Mouse (Mus musculus) lung, adult 2 months (tissue): ENCODE data around the gene Gcn1l1. TPM values are rescaled to one million over a fixed set of nuclear protein-coding genes. Genes with fewer than 3 reads are reported as not detected.

ENCODE experiments used
- DNase-seq: peaks from one replicate; pipeline ENCODE4 v3.0.0; 2022
- H3K4me1 ChIP-seq: fragments of 200-500 bp; 2 replicates; pipeline ENCODE4 v1.6.1; 2011; ENCODE audit warnings: low read length; ENCODE audit not compliant: control insufficient read depth, insufficient read depth
- H3K4me3 ChIP-seq: fragments of 200-500 bp; replicated peaks from 2 replicates; pipeline ENCODE3; 2011; ENCODE audit warnings: low read depth, mild to moderate bottlenecking, control low read depth, low read length; ENCODE audit errors: extremely low read depth
- CTCF ChIP-seq: fragments of 200-500 bp; IDR thresholded peaks from 2 replicates; pipeline ENCODE4 v1.5.1; 2011; ENCODE audit warnings: mild to moderate bottlenecking, low read length, control low read depth; ENCODE audit not compliant: insufficient read depth
- POLR2A ChIP-seq: fragments of 200-500 bp; IDR thresholded peaks from 2 replicates; pipeline ENCODE4 v1.6.1; 2011; ENCODE audit warnings: low read depth, mild to moderate bottlenecking, control low read depth, low read length, borderline replicate concordance; ENCODE audit errors: extremely low read depth
- WGBS: fragments of 180-500 bp; shearing (Covaris S2); methylation state at CpG from one replicate; pipeline ENCODE4 v1.1.7; 2018; 5-methylcytosine and 5-hydroxymethylcytosine counted together
- polyA plus RNA-seq: library from polyadenylated mRNA; depleted of rRNA; stranded (reverse); fragments of >200 nt; gene quantifications from 2 replicates; pipeline ENCODE4 v1.2.3, GENCODE M21; 2012

The Gcn1l1 gene
- polyA plus RNA-seq, 1 experiment: 52.8 TPM

GRCm38 (mm10) chr5:115523971-115524370 is 41.1 kb upstream of the Gcn1l1 start:
- Histone ChIP-seq H3K4me3 (no peak overlapping the region), H3K4me1 (peaks cover 65% of the 10 kb centered on the region)
- WGBS: 20% methylated on average over 15 of the region's 15 CpGs
- DNase-seq: no peak
- 0 out of 2 replicates have a peak, but pooled peaks have one; percentile 24 for TF ChIP-seq CTCF
- TF ChIP-seq POLR2A: no peak

GRCm38 (mm10) chr5:115524471-115524870 is 40.6 kb upstream of the Gcn1l1 start:
- H3K4me1 ChIP-seq: peaks cover 68% of the 10 kb centered on the region
- TF ChIP-seq CTCF (no peak), POLR2A (no peak)
- no peak for DNase-seq
- WGBS: 39% methylated on average over 12 of the region's 12 CpGs
- no peak overlapping the region for H3K4me3 ChIP-seq

- no peak for DNase-seq
- TF ChIP-seq POLR2A: no peak
- no peak for TF ChIP-seq CTCF
- 62% methylated on average over 4 of the region's 4 CpGs for WGBS
- Histone ChIP-seq H3K4me3 (no peak overlapping the region), H3K4me1 (peaks cover 70% of the 10 kb centered on the region)
Measured at GRCm38 (mm10) chr5:115525416-115525815, 39.6 kb upstream of the Gcn1l1 start.

GRCm38 (mm10) chr5:115525943-115526342 is 39.1 kb upstream of the Gcn1l1 start:
- Histone ChIP-seq H3K4me1 (peaks cover 70% of the 10 kb centered on the region), H3K4me3 (no peak overlapping the region)
- TF ChIP-seq POLR2A (no peak), CTCF (no peak)
- no peak for DNase-seq
- 53% methylated on average over 9 of the region's 9 CpGs for WGBS

- 79% methylated on average over 17 of the region's 17 CpGs for WGBS
- TF ChIP-seq CTCF (no peak), POLR2A (no peak)
- H3K4me1 ChIP-seq: peaks cover 71% of the 10 kb centered on the region
- no peak overlapping the region for H3K4me3 ChIP-seq
- DNase-seq: no peak
Measured at GRCm38 (mm10) chr5:115526456-115527202, 38.4 kb upstream of the Gcn1l1 start.

- DNase-seq: no peak
- WGBS: 57% methylated on average over 5 of the region's 5 CpGs
- TF ChIP-seq POLR2A: no peak
- no peak for TF ChIP-seq CTCF
- H3K4me3 ChIP-seq: no peak overlapping the region
- peaks cover 72% of the 10 kb centered on the region for H3K4me1 ChIP-seq
Measured at GRCm38 (mm10) chr5:115528128-115528527, 36.9 kb upstream of the Gcn1l1 start.

GRCm38 (mm10) chr5:115529364-115529741 is 35.7 kb upstream of the Gcn1l1 start:
- TF ChIP-seq CTCF (no peak), POLR2A (no peak)
- WGBS: 28% methylated on average over 8 of the region's 8 CpGs
- DNase-seq: no peak
- Histone ChIP-seq H3K4me3 (no peak overlapping the region), H3K4me1 (peaks cover 61% of the 10 kb centered on the region)

GRCm38 (mm10) chr5:115529742-115530446 is 35.2 kb upstream of the Gcn1l1 start:
- TF ChIP-seq CTCF (no peak), POLR2A (0 out of 2 replicates have a peak, but pooled peaks have one; percentile 13)
- 28% methylated on average over 7 of the region's 7 CpGs for WGBS
- no peak overlapping the region for H3K4me3 ChIP-seq
- DNase-seq: no peak
- peaks cover 63% of the 10 kb centered on the region for H3K4me1 ChIP-seq

- no peak for DNase-seq
- 35% methylated on average over 8 of the region's 8 CpGs for WGBS
- no peak overlapping the region for H3K4me3 ChIP-seq
- peaks cover 63% of the 10 kb centered on the region for H3K4me1 ChIP-seq
- no peak for TF ChIP-seq POLR2A
- TF ChIP-seq CTCF: no peak
Measured at GRCm38 (mm10) chr5:115530447-115530809, 34.6 kb upstream of the Gcn1l1 start.

- TF ChIP-seq POLR2A (no peak), CTCF (no peak)
- peak; percentile 64 for DNase-seq
- H3K4me1 ChIP-seq: peaks cover 58% of the 10 kb centered on the region
- H3K4me3 ChIP-seq: no peak overlapping the region
- WGBS: 13% methylated on average over 18 of the region's 18 CpGs
Measured at GRCm38 (mm10) chr5:115531671-115532270, 33.3 kb upstream of the Gcn1l1 start.
